Mouse (Mus musculus): Measurements from ENCODE around the gene Sart3. TPM values are rescaled to one million over a fixed set of nuclear protein-coding genes. Genes with fewer than 3 reads are reported as not detected.

The Sart3 gene
- polyA plus RNA-seq, 1 experiment from 2014 or later, result 44.4 TPM

GRCm38 (mm10) chr5:113734376-113734775 lies 37.9 kb downstream of the Sart3 start:
- Histone ChIP-seq H3K4me2 (no peak overlapping the region), H3K27ac (ENCODE audit: poor library complexity, severe bottlenecking) (no peak overlapping the region), H3K4me1 (replicated peaks) (peaks cover 13% of the 10 kb centered on the region), H3K9me3 (replicated peaks) (no peaks in the 10 kb centered on the region), H3K9ac (no peak overlapping the region), H3K27me3 (replicated peaks) (no peaks in the 10 kb centered on the region), H3K36me3 (peaks cover 18% of the 10 kb centered on the region), H3K4me3 (no peak overlapping the region)
- no peak for ATAC-seq (ENCODE audit: insufficient number of reproducible peaks, low FRiP score)
- 72% methylated on average over 5 of the region's 5 CpGs for WGBS

- Histone ChIP-seq H3K4me2 (no peak overlapping the region), H3K27me3 (replicated peaks) (0 out of 2 replicates have a peak, but pooled peaks cover 2% of the 10 kb centered on the region), H3K36me3 (no peaks in the 10 kb centered on the region), H3K27ac (ENCODE audit: poor library complexity, severe bottlenecking) (no peak overlapping the region), H3K9ac (no peak overlapping the region), H3K4me1 (replicated peaks) (peaks cover 13% of the 10 kb centered on the region), H3K4me3 (no peak overlapping the region), H3K9me3 (replicated peaks) (no peaks in the 10 kb centered on the region)
- 25% methylated on average over 6 of the region's 6 CpGs for WGBS
- ATAC-seq (ENCODE audit: insufficient number of reproducible peaks, low FRiP score), result no peak
Observed at GRCm38 (mm10) chr5:113732182-113732581, 40.1 kb downstream of the Sart3 start.

- H3K27me3 ChIP-seq (replicated peaks), result peaks cover 11% of the 10 kb centered on the region; the same call in 1 of the 2 replicates
- no peak overlapping the region for H3K4me3 ChIP-seq
- no peak overlapping the region for H3K4me2 ChIP-seq
- WGBS, result 86% methylated on average over 7 of the region's 7 CpGs
- no peak for ATAC-seq (ENCODE audit: insufficient number of reproducible peaks, low FRiP score)
- no peak overlapping the region for H3K27ac ChIP-seq (ENCODE audit: poor library complexity, severe bottlenecking)
- no peak overlapping the region for H3K9ac ChIP-seq
- H3K9me3 ChIP-seq (replicated peaks), result no peaks in the 10 kb centered on the region
- H3K36me3 ChIP-seq, result no peaks in the 10 kb centered on the region
- peaks cover 4% of the 10 kb centered on the region for H3K4me1 ChIP-seq (replicated peaks)
Observed at GRCm38 (mm10) chr5:113731174-113731573, 41.1 kb downstream of the Sart3 start.

- Histone ChIP-seq H3K27me3 (replicated peaks) (peaks cover 11% of the 10 kb centered on the region; the same call in 1 of the 2 replicates), H3K36me3 (no peaks in the 10 kb centered on the region), H3K9me3 (replicated peaks) (no peaks in the 10 kb centered on the region), H3K27ac (ENCODE audit: poor library complexity, severe bottlenecking) (no peak overlapping the region), H3K4me2 (no peak overlapping the region), H3K4me1 (replicated peaks) (peaks cover 4% of the 10 kb centered on the region; the same call in 1 of the 2 replicates), H3K4me3 (no peak overlapping the region), H3K9ac (no peak overlapping the region)
- 63% methylated on average over 7 of the region's 7 CpGs for WGBS
- ATAC-seq (ENCODE audit: insufficient number of reproducible peaks, low FRiP score), result no peak
Observed at GRCm38 (mm10) chr5:113730641-113731121, 41.6 kb downstream of the Sart3 start.

DNA sequence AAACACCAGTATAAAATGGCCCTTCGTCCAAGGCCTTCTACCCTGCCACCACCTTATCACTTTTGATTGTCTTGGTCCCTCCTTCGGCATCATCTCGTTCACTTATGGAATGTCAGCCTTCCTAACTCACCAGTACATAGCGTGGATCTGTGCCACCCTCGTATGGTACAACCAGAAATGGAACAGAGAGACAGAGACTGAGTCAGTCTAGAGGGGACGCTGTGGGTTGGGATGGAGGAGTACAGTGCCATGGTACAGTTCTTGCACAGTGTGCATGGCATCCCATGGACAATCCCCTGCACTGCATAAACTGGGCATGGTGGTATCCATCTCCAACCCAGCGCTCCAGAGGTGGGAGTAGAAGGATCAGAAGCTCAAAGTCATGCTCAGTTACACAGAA lies 43.6 kb downstream of the Sart3 start:
- WGBS, result 82% methylated on average over 7 of the region's 7 CpGs

GRCm38 (mm10) chr5:113728011-113728410 lies 44.3 kb downstream of the Sart3 start:
- no peak for ATAC-seq (ENCODE audit: insufficient number of reproducible peaks, low FRiP score)

More for the DNA sequence above, 43.6 kb downstream of the Sart3 start:
- Histone ChIP-seq H3K4me1 (replicated peaks) (no peaks in the 10 kb centered on the region), H3K4me3 (no peak overlapping the region), H3K9ac (no peak overlapping the region), H3K36me3 (no peaks in the 10 kb centered on the region), H3K9me3 (replicated peaks) (no peaks in the 10 kb centered on the region), H3K4me2 (no peak overlapping the region), H3K27me3 (replicated peaks) (peaks cover 16% of the 10 kb centered on the region), H3K27ac (ENCODE audit: poor library complexity, severe bottlenecking) (no peak overlapping the region)
- ATAC-seq (ENCODE audit: insufficient number of reproducible peaks, low FRiP score), result no peak

GRCm38 (mm10) chr5:113727238-113727637 lies 45.1 kb downstream of the Sart3 start:
- Histone ChIP-seq H3K36me3 (no peaks in the 10 kb centered on the region), H3K4me1 (replicated peaks) (no peaks in the 10 kb centered on the region), H3K27ac (ENCODE audit: poor library complexity, severe bottlenecking) (no peak overlapping the region), H3K27me3 (replicated peaks) (peaks cover 19% of the 10 kb centered on the region), H3K9me3 (replicated peaks) (no peaks in the 10 kb centered on the region), H3K4me2 (no peak overlapping the region), H3K4me3 (no peak overlapping the region), H3K9ac (no peak overlapping the region)
- ATAC-seq (ENCODE audit: insufficient number of reproducible peaks, low FRiP score), result no peak
- WGBS, result 40% methylated on average over 12 of the region's 12 CpGs

More at GRCm38 (mm10) chr5:113728011-113728410, 44.3 kb downstream of the Sart3 start:
- Histone ChIP-seq H3K9me3 (replicated peaks) (no peaks in the 10 kb centered on the region), H3K4me3 (no peak overlapping the region), H3K36me3 (no peaks in the 10 kb centered on the region), H3K4me1 (replicated peaks) (no peaks in the 10 kb centered on the region), H3K4me2 (no peak overlapping the region), H3K27me3 (replicated peaks) (peaks cover 19% of the 10 kb centered on the region), H3K27ac (ENCODE audit: poor library complexity, severe bottlenecking) (no peak overlapping the region), H3K9ac (no peak overlapping the region)
- 73% methylated on average over 7 of the region's 7 CpGs for WGBS

GRCm38 (mm10) chr5:113726618-113727017 lies 45.7 kb downstream of the Sart3 start:
- H3K36me3 ChIP-seq, result no peaks in the 10 kb centered on the region
- no peaks in the 10 kb centered on the region for H3K9me3 ChIP-seq (replicated peaks)
- 49% methylated on average over 6 of the region's 6 CpGs for WGBS
- H3K4me2 ChIP-seq, result no peak overlapping the region
- H3K27me3 ChIP-seq (replicated peaks), result peaks cover 19% of the 10 kb centered on the region
- H3K4me3 ChIP-seq, result no peak overlapping the region
- no peaks in the 10 kb centered on the region for H3K4me1 ChIP-seq (replicated peaks)
- H3K9ac ChIP-seq, result no peak overlapping the region
- ATAC-seq (ENCODE audit: insufficient number of reproducible peaks, low FRiP score), result no peak
- H3K27ac ChIP-seq (ENCODE audit: poor library complexity, severe bottlenecking), result no peak overlapping the region

GRCm38 (mm10) chr5:113725417-113725816 lies 46.9 kb downstream of the Sart3 start:
- ATAC-seq (ENCODE audit: insufficient number of reproducible peaks, low FRiP score), result no peak
- Histone ChIP-seq H3K36me3 (no peaks in the 10 kb centered on the region), H3K4me1 (replicated peaks) (no peaks in the 10 kb centered on the region), H3K27ac (ENCODE audit: poor library complexity, severe bottlenecking) (no peak overlapping the region), H3K4me3 (no peak overlapping the region), H3K27me3 (replicated peaks) (peaks cover 19% of the 10 kb centered on the region), H3K4me2 (no peak overlapping the region), H3K9ac (no peak overlapping the region), H3K9me3 (replicated peaks) (no peaks in the 10 kb centered on the region)
- 72% methylated on average over 12 of the region's 12 CpGs for WGBS

DNA sequence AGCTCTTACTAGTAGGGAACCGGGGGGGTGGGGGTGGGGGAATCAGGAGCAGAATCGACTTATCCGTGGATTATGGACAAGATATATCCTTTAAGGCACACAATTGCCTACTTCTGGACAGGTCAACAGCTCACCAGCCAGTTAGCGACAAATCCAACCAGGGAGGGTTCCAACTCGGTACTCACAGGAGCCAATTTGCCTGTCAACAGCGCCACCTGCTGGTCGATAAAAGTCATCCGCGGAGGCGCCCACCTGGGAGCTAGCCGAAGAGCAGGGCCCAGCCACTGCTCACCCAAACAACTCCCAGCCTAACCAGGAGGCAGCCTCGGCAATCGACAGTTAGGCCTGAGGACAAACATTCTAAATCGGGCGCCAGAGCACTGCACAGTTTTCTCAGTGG lies 47.9 kb downstream of the Sart3 start, which contains the start of gene 1700069L16Rik:
Gene 1700069L16Rik, minus strand, starts transcription at position 327 of the 400 bp plus-strand sequence.
- peaks cover 19% of the 10 kb centered on the region for H3K27me3 ChIP-seq (replicated peaks)
- 3% methylated on average over 15 of the region's 15 CpGs for WGBS

GRCm38 (mm10) chr5:113723567-113724237 lies 48.6 kb downstream of the Sart3 start:
- Histone ChIP-seq H3K4me2 (no peak overlapping the region), H3K4me3 (no peak overlapping the region), H3K27ac (ENCODE audit: poor library complexity, severe bottlenecking) (no peak overlapping the region), H3K9me3 (replicated peaks) (no peaks in the 10 kb centered on the region), H3K9ac (no peak overlapping the region), H3K27me3 (replicated peaks) (peaks cover 19% of the 10 kb centered on the region), H3K36me3 (no peaks in the 10 kb centered on the region), H3K4me1 (replicated peaks) (no peaks in the 10 kb centered on the region)
- 25% methylated on average over 8 of the region's 8 CpGs for WGBS
- no peak for ATAC-seq (ENCODE audit: insufficient number of reproducible peaks, low FRiP score)

More for the DNA sequence above, 47.9 kb downstream of the Sart3 start, which contains the start of gene 1700069L16Rik:
- Histone ChIP-seq H3K36me3 (no peaks in the 10 kb centered on the region), H3K27ac (ENCODE audit: poor library complexity, severe bottlenecking) (no peak within 1 kb of the TSS), H3K4me3 (no peak within 1 kb of the TSS), H3K4me2 (no peak within 1 kb of the TSS), H3K9me3 (replicated peaks) (no peaks in the 10 kb centered on the region), H3K9ac (no peak within 1 kb of the TSS), H3K4me1 (replicated peaks) (no peaks in the 10 kb centered on the region)
- ATAC-seq (ENCODE audit: insufficient number of reproducible peaks, low FRiP score), result 0 out of 2 replicates have a peak, but pooled peaks have one; percentile 45

Measured in heart, embryonic 12.5 days (tissue).